Mouse (Mus musculus) intestine, embryonic 14.5 days (tissue): ENCODE data around the gene Zfp874b. TPM values are rescaled to one million over a fixed set of nuclear protein-coding genes. Genes with fewer than 3 reads are reported as not detected.
"Not testable (repeated sequence)": the region's sequence is repeated elsewhere in the genome, so short reads cannot be mapped to it uniquely, and the experiment has no call there.

Experiments
- ATAC-seq: fragments of 200-750 bp; cut with Nextera tagmentation; replicated peaks from 2 replicates; pipeline ENCODE4 v1.8.0; 2017; ENCODE audit warnings: low read depth, moderate number of reproducible peaks, moderate TSS enrichment, moderate library complexity; ENCODE audit not compliant: low FRiP score, low TSS enrichment
- DNase-seq: peaks from one replicate; pipeline ENCODE4 v3.0.0-alpha.2; 2018; ENCODE audit warnings: low spot score
- H3K27ac ChIP-seq: fragments of 300-500 bp; sonication (generic); 2 replicates; pipeline ENCODE4 v1.5.1; 2014; ENCODE audit warnings: low read depth, mild to moderate bottlenecking, control low read depth
- H3K27me3 ChIP-seq: fragments of 300-500 bp; sonication (generic); replicated peaks from 2 replicates; pipeline ENCODE4 v1.6.1; 2014; ENCODE audit warnings: low read length, control low read depth; ENCODE audit not compliant: control insufficient read depth, insufficient read depth
- H3K36me3 ChIP-seq: fragments of 300-500 bp; sonication (generic); 2 replicates; pipeline ENCODE4 v1.6.1; 2014; ENCODE audit warnings: low read length, control low read depth; ENCODE audit not compliant: control insufficient read depth, insufficient read depth
- H3K4me1 ChIP-seq: fragments of 300-500 bp; sonication (generic); replicated peaks from 2 replicates; pipeline ENCODE4 v1.6.1; 2014; ENCODE audit warnings: low read length, control low read depth, mixed read lengths; ENCODE audit not compliant: control insufficient read depth, insufficient read depth
- H3K4me2 ChIP-seq: fragments of 300-500 bp; sonication (generic); 2 replicates; pipeline ENCODE4 v1.6.1; 2014; ENCODE audit warnings: low read length
- H3K4me3 ChIP-seq: fragments of 300-500 bp; sonication (generic); 2 replicates; pipeline ENCODE4 v1.5.1; 2014; ENCODE audit warnings: low read depth, low read length, control low read depth, mixed read lengths
- H3K9ac ChIP-seq: fragments of 300-500 bp; sonication (generic); 2 replicates; pipeline ENCODE4 v1.6.1; 2014; ENCODE audit warnings: mild to moderate bottlenecking, low read length
- H3K9me3 ChIP-seq: fragments of 300-500 bp; sonication (generic); 2 replicates; pipeline ENCODE4 v1.6.1; 2016; ENCODE audit warnings: low read length, control low read depth; ENCODE audit not compliant: control insufficient read depth
- WGBS: fragments of 180-500 bp; shearing (Covaris S2); extraction: QIAGEN DNeasy Blood & Tissue Kit; methylation state at CpG from one replicate; pipeline ENCODE4 v1.1.7; 2014; 5-methylcytosine and 5-hydroxymethylcytosine counted together
- polyA plus RNA-seq: library from polyadenylated mRNA; unstranded; fragments of >200 nt; fragmentation: Nextera tagmentation; extraction: Ambion mirVana; gene quantifications from 2 replicates; pipeline ENCODE4 v1.2.1, GENCODE M21; 2014

Gene Zfp874b
- polyA plus RNA-seq, 1 experiment from 2014 or later = 2.0 TPM

- H3K4me3 ChIP-seq, H3K9ac ChIP-seq, H3K27me3 ChIP-seq, ATAC-seq, H3K36me3 ChIP-seq, H3K27ac ChIP-seq, H3K4me2 ChIP-seq, H3K4me1 ChIP-seq, DNase-seq, H3K9me3 ChIP-seq: not testable (repeated sequence)
- 96% methylated on average over 2 of the region's 2 CpGs for WGBS
Observed at GRCm38 (mm10) chr13:67422532-67422931, 61.5 kb downstream of the Zfp874b start.

Other genes with a start within 250 kb of the Zfp874b start
- 1.9 and 2.6 TPM in 2 replicates for gene Zfp458, start 205.8 kb downstream of the Zfp874b start, polyA plus RNA-seq
- 0.70 and 0.90 TPM in 2 replicates for gene Zfp457, start 177.8 kb downstream of the Zfp874b start, polyA plus RNA-seq
- 2.9 and 3.5 TPM in 2 replicates for gene Zfp595, start 151.7 kb downstream of the Zfp874b start, polyA plus RNA-seq
- not detected in 2 replicates for gene Gm28044, start 123.7 kb downstream of the Zfp874b start, polyA plus RNA-seq
- 1.0 and 1.8 TPM in 2 replicates for gene Zfp953, start 123.7 kb downstream of the Zfp874b start, polyA plus RNA-seq
- 0.34 and 0.54 TPM in 2 replicates for gene Gm28041, start 108.5 kb downstream of the Zfp874b start, polyA plus RNA-seq
- 1.9 and 2.0 TPM in 2 replicates for gene Zfp456, start 108.4 kb downstream of the Zfp874b start, polyA plus RNA-seq
- 6.8 and 7.2 TPM in 2 replicates for gene Zfp429, start 84.4 kb downstream of the Zfp874b start, polyA plus RNA-seq
- gene Zfp459, start 62.8 kb downstream of the Zfp874b start, polyA plus RNA-seq = 1.6 and 2.4 TPM in 2 replicates
- 8.8 and 9.0 TPM in 2 replicates for gene Zfp874a, start 32.6 kb downstream of the Zfp874b start, polyA plus RNA-seq
- gene Zfp58, start 16.3 kb upstream of the Zfp874b start, polyA plus RNA-seq = 10.1 and 13.0 TPM in 2 replicates
- not detected in 2 replicates for gene Gm26965, start 41.9 kb upstream of the Zfp874b start, polyA plus RNA-seq
- gene Zfp87, start 41.9 kb upstream of the Zfp874b start, polyA plus RNA-seq = 22.7 and 23.7 TPM in 2 replicates
- 14.1 and 15.9 TPM in 2 replicates for gene Zfp748, start 69.6 kb upstream of the Zfp874b start, polyA plus RNA-seq
- gene Zfp729b, start 125.4 kb upstream of the Zfp874b start, polyA plus RNA-seq = 4.7 and 4.8 TPM in 2 replicates
- not detected in 2 replicates for gene Gm49345, start 153.5 kb upstream of the Zfp874b start, polyA plus RNA-seq
- gene Zfp729a, start 153.5 kb upstream of the Zfp874b start, polyA plus RNA-seq = 3.6 and 5.0 TPM in 2 replicates
- 11.0 and 12.6 TPM in 2 replicates for gene Zfp738, start 202.8 kb upstream of the Zfp874b start, polyA plus RNA-seq
- gene Zfp65, start 244.9 kb upstream of the Zfp874b start, polyA plus RNA-seq = 2.9 and 3.1 TPM in 2 replicates